Mouse (Mus musculus): ENCODE measurements at regions not wholly inside any gene's neighbourhood (a gene's known extent, or its start where the extent isn't known, plus 50 kb on each side); places are given as distances from the start of the nearest gene placed in this dataset.

DNA sequence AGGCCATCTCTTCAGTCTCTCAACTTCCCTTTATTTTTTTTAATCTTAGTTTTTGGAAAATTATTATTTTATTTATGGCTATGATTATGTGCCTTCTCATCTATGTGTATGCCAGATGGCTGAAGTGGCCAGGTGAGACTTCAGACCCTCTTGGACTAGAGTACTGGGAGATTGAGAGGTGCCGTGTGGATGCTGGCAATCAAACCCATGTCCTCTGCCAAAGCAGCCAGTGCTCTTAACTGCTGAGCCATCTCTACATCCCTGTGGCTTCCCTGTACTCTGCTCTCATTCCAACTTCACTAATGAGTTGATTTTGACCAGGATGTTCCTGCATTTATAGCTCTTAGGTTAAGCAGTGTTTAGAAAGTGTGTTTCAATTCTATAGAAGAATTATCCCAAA, 393.4 kb downstream of the Dcdc2c start:
- no peak for TF ChIP-seq CTCF (IDR thresholded peaks at IDR 0.05; ENCODE audit: insufficient read depth, low read depth, low read length)
- no peak for TF ChIP-seq POLR2A (IDR thresholded peaks at IDR 0.05; ENCODE audit: insufficient read depth, low read depth, low read length)

Data from olfactory bulb, adult 2 months (tissue).